Mouse (Mus musculus): Measurements from ENCODE around the gene Slc12a4. TPM values are rescaled to one million over a fixed set of nuclear protein-coding genes. Genes with fewer than 3 reads are reported as not detected.

Gene Slc12a4
- polyA plus RNA-seq, 1 experiment, result 96.8 TPM

- no peak for DNase-seq
- no peaks in the 10 kb centered on the region for H3K4me1 ChIP-seq (ENCODE audit: control insufficient read depth, insufficient read depth, low read length)
- 65% methylated on average over 3 of the region's 3 CpGs for WGBS
- TF ChIP-seq CTCF (IDR thresholded peaks at IDR 0.05; ENCODE audit: insufficient read depth, low read length), result no peak
- no peak for TF ChIP-seq POLR2A (IDR thresholded peaks at IDR 0.05; ENCODE audit: borderline replicate concordance, extremely low read depth, low read depth, low read length)
- no peak overlapping the region for H3K4me3 ChIP-seq (replicated peaks; ENCODE audit: extremely low read depth, low read depth, low read length)
These were observed 46.5 kb downstream of the Slc12a4 start for GRCm38 (mm10) chr8:105919390-105919789.

DNA sequence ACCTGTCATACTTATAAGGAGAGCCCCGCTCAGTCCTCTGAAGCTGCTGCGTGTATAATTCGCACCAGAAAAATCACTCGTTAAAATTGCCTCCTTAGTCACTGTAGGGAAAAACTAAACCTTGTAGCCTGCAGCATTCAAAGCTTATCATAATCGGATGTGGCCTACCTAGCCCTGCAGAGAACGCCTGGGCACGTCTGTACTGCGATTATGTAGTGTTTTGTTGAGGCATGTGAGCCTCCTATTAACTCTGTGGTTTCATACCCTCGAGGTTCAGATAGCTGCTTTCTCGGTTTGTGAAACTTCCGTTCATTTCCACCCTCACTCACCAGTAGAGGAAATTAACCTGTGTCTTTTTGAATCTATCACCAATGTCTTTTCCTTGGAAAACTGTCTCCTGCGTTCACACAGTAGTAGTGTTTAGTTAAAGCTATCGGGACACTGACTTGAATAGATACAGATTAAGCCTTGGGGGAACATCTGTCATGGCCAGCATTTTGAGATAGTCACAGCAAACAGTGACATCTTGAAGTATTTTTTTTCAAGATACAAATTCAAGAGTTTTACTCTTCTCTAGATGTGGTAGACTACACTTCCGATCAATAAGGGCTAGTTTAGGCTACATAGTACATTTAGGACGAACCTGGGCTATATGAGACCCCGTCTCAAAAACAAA lies 64.8 kb downstream of the Slc12a4 start:
- H3K4me1 ChIP-seq (ENCODE audit: control insufficient read depth, insufficient read depth, low read length), result peaks cover 4% of the 10 kb centered on the region; the same call in 1 of the 2 replicates
- WGBS, result 23% methylated on average over 16 of the region's 16 CpGs
- DNase-seq, result no peak
- peak overlapping the region; percentile 81 for H3K4me3 ChIP-seq (replicated peaks; ENCODE audit: extremely low read depth, low read depth, low read length)
- TF ChIP-seq CTCF (IDR thresholded peaks at IDR 0.05; ENCODE audit: insufficient read depth, low read length) (no peak), POLR2A (IDR thresholded peaks at IDR 0.05; ENCODE audit: borderline replicate concordance, extremely low read depth, low read depth, low read length) (no peak)

DNA sequence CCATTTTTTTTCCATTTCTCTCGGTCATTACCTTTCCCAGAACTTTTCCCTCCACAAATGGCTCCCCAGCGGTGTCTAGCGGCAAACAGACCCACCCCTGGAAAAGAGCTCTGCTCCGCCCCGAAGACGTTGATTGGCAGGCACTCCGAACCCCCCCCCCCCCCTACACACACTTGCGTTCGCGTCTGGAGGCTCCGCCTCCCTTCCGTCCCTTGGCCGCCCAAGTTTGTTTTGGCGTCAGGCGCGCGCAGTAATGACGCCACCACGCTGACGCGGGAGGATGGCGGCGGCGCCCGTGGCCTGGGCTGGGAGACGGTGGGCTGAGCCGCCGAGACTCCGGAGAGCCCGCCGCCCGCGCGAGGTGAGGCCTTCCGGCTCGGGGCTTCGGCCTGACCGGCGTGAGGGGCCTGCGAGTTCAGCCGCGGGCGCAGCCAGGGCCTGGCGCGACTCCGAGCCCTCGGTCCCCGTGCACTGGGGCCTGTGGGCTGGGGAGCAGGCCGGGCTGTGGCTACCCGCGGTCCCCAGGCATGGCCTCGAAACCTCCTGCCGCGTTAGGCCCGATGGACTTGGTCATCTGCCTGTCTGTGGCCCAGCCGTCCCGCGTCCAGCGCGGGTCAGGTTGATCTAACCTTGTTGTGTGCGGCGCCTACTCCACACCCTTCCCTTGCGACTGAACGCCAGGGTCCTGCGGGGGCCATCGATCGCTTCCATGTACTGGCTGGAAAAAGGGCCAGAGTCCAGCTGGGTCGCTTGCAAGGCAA lies 65.5 kb downstream of the Slc12a4 start, which contains the start of gene Pskh1:
Gene Pskh1 (plus strand): TSS at position 262 of the 761 bp plus-strand sequence.
- WGBS, result under 1% methylated on average over 68 of the region's 68 CpGs
- Histone ChIP-seq H3K4me3 (replicated peaks; ENCODE audit: extremely low read depth, low read depth, low read length) (peak within 1 kb of the TSS; percentile 81), H3K4me1 (ENCODE audit: control insufficient read depth, insufficient read depth, low read length) (peaks cover 4% of the 10 kb centered on the region; the same call in 1 of the 2 replicates)
- peak; percentile 96 for DNase-seq
- no peak for TF ChIP-seq CTCF (IDR thresholded peaks at IDR 0.05; ENCODE audit: insufficient read depth, low read length)
- TF ChIP-seq POLR2A (IDR thresholded peaks at IDR 0.05; ENCODE audit: borderline replicate concordance, extremely low read depth, low read depth, low read length), result peak; percentile 51; the same call in 1 of the 2 replicates

DNA sequence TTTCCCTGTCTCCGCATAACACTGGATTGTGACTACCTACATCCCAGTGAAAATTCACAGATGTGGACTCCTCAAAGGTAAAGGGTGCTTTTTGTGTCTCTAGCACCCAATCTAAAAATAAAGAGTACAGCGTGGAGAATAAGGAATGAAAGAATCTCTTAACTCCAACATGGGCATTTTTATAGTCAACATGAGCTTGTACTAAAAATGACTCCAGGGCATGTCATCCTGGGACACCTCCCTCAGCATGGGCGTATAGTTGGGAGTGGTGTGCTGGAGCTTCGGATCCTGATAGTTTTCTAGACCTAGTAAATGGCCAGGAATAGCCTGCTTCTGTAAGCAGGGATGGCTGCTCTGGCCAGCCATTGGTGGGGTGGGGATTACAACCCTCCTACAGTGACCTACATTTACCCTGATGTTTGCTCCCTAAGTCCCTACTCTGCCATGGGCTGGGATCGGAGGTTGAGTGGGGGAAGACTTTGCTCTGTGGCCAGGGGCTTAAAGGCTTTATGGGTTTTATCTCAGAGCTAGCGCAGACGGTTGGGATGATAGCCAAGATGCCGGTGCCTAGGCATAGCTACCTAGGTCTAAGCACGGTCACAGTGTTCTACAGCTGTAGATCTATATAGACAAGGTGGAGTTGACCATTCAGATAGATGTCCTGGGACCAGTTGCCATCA lies 68.0 kb downstream of the Slc12a4 start:
- no peak overlapping the region for H3K4me3 ChIP-seq (replicated peaks; ENCODE audit: extremely low read depth, low read depth, low read length)
- peaks cover 4% of the 10 kb centered on the region; the same call in 1 of the 2 replicates for H3K4me1 ChIP-seq (ENCODE audit: control insufficient read depth, insufficient read depth, low read length)
- WGBS, result 76% methylated on average over 9 of the region's 9 CpGs
- no peak for TF ChIP-seq POLR2A (IDR thresholded peaks at IDR 0.05; ENCODE audit: borderline replicate concordance, extremely low read depth, low read depth, low read length)
- DNase-seq, result no peak

Other genes starting within 250 kb of the Slc12a4 start
- gene Gfod2, start 207.4 kb downstream of the Slc12a4 start, polyA plus RNA-seq (2012; rRNA removed), result 12.2 and 14.8 TPM in 2 replicates
- gene Ranbp10, start 138.7 kb downstream of the Slc12a4 start, polyA plus RNA-seq (2012; rRNA removed), result 25.8 and 28.5 TPM in 2 replicates
- 1.0 and 2.2 TPM in 2 replicates for gene Tsnaxip1, start 138.4 kb downstream of the Slc12a4 start, polyA plus RNA-seq (2012; rRNA removed)
- 12.0 and 17.4 TPM in 2 replicates for gene Cenpt, start 112.8 kb downstream of the Slc12a4 start, polyA plus RNA-seq (2012; rRNA removed)
- gene Thap11, start 111.0 kb downstream of the Slc12a4 start, polyA plus RNA-seq (2012; rRNA removed), result 54.9 and 60.8 TPM in 2 replicates
- gene Nutf2, start 105.5 kb downstream of the Slc12a4 start, polyA plus RNA-seq (2012; rRNA removed), result 17.9 and 27.0 TPM in 2 replicates
- gene Edc4, start 85.2 kb downstream of the Slc12a4 start, polyA plus RNA-seq (2012; rRNA removed), result 78.8 and 90.9 TPM in 2 replicates
- gene Nrn1l, start 72.5 kb downstream of the Slc12a4 start, polyA plus RNA-seq (2012; rRNA removed), result 3.2 and 5.3 TPM in 2 replicates
- 38.2 and 43.7 TPM in 2 replicates for gene Pskh1, start 65.7 kb downstream of the Slc12a4 start, polyA plus RNA-seq (2012; rRNA removed)
- gene Ctrl, start 32.2 kb downstream of the Slc12a4 start, polyA plus RNA-seq (2012; rRNA removed), result 2.2 and 13.8 TPM in 2 replicates
- gene Psmb10, start 27.7 kb downstream of the Slc12a4 start, polyA plus RNA-seq (2012; rRNA removed), result 211 and 217 TPM in 2 replicates
- 3.4 and 3.6 TPM in 2 replicates for gene Lcat, start 22.7 kb downstream of the Slc12a4 start, polyA plus RNA-seq (2012; rRNA removed)
- gene Dpep3, start 13.3 kb upstream of the Slc12a4 start, polyA plus RNA-seq (2012; rRNA removed), result 0.30 and 0.55 TPM in 2 replicates
- gene Dus2, start 25.2 kb upstream of the Slc12a4 start, polyA plus RNA-seq (2012; rRNA removed), result 5.5 and 10.3 TPM in 2 replicates
- not detected in 2 replicates for gene Dpep2nb, start 39.9 kb upstream of the Slc12a4 start, polyA plus RNA-seq (2012; rRNA removed)
- 6.5 and 6.7 TPM in 2 replicates for gene Ddx28, start 45.8 kb upstream of the Slc12a4 start, polyA plus RNA-seq (2012; rRNA removed)
- 17.7 and 19.9 TPM in 2 replicates for gene Nfatc3, start 92.7 kb upstream of the Slc12a4 start, polyA plus RNA-seq (2012; rRNA removed)
- gene Esrp2, start 170.9 kb upstream of the Slc12a4 start, polyA plus RNA-seq (2012; rRNA removed), result 40.1 and 47.0 TPM in 2 replicates
- 24.8 and 28.3 TPM in 2 replicates for gene Pla2g15, start 184.3 kb upstream of the Slc12a4 start, polyA plus RNA-seq (2012; rRNA removed)
- gene Slc7a6, start 202.8 kb upstream of the Slc12a4 start, polyA plus RNA-seq (2012; rRNA removed), result 16.5 and 17.3 TPM in 2 replicates
- 14.2 and 16.5 TPM in 2 replicates for gene Slc7a6os, start 244.8 kb upstream of the Slc12a4 start, polyA plus RNA-seq (2012; rRNA removed)
- 14.2 and 17.0 TPM in 2 replicates for gene Prmt7, start 244.8 kb upstream of the Slc12a4 start, polyA plus RNA-seq (2012; rRNA removed)